Mouse (Mus musculus) thymus, adult 18-20 months (tissue): ENCODE results near the gene Fuca1.

ENCODE experiments used
- DNase-seq, 2 experiments: peaks; one replicate each; pipeline ENCODE4 v3.0.0; 2022; ENCODE audit warnings: mixed read lengths in 2 of 2

The Fuca1 gene

GRCm38 (mm10) chr4:135920304-135921241 lies at the start of gene Fuca1:
Fuca1 (plus strand) TSS chr4:135920735.
- DNase-seq: peak; percentile 92 to 95

GRCm38 (mm10) chr4:135872015-135872414 lies 48.5 kb upstream of the Fuca1 start:
- no peak for DNase-seq

GRCm38 (mm10) chr4:135872589-135873391 lies 47.7 kb upstream of the Fuca1 start:
- no peak for DNase-seq

- peak; percentile 82 to 86 for DNase-seq
These were observed 46.9 kb upstream of the Fuca1 start, which contains the start of gene Pnrc2 for GRCm38 (mm10) chr4:135873526-135874202. Pnrc2 (minus strand) TSS chr4:135873850.

- no peak for DNase-seq
These were observed 45.7 kb upstream of the Fuca1 start for GRCm38 (mm10) chr4:135874564-135875535.

- DNase-seq: no peak
These were observed 45.0 kb upstream of the Fuca1 start for GRCm38 (mm10) chr4:135875546-135875945.

GRCm38 (mm10) chr4:135875991-135876582 lies 44.4 kb upstream of the Fuca1 start:
- DNase-seq: peak in 1 of 2 experiments; percentile 59

- peak; percentile 68 to 87 for DNase-seq
These were observed 43.9 kb upstream of the Fuca1 start for GRCm38 (mm10) chr4:135876583-135877020.

- DNase-seq: no peak
These were observed 42.8 kb upstream of the Fuca1 start for GRCm38 (mm10) chr4:135877742-135878141.

- DNase-seq: no peak
These were observed 41.5 kb upstream of the Fuca1 start for GRCm38 (mm10) chr4:135879021-135879420.

- no peak for DNase-seq
These were observed 40.5 kb upstream of the Fuca1 start for GRCm38 (mm10) chr4:135880018-135880417.

- no peak for DNase-seq
These were observed 40.0 kb upstream of the Fuca1 start for GRCm38 (mm10) chr4:135880576-135880975.

- no peak for DNase-seq
These were observed 38.5 kb upstream of the Fuca1 start for GRCm38 (mm10) chr4:135882023-135882422.

GRCm38 (mm10) chr4:135883401-135883851 lies 37.1 kb upstream of the Fuca1 start:
- DNase-seq: no peak

GRCm38 (mm10) chr4:135883881-135884516 lies 36.5 kb upstream of the Fuca1 start:
- DNase-seq: no peak

- no peak for DNase-seq
These were observed 36.0 kb upstream of the Fuca1 start for GRCm38 (mm10) chr4:135884531-135884930.

- no peak for DNase-seq
These were observed 34.9 kb upstream of the Fuca1 start for GRCm38 (mm10) chr4:135885676-135886075.

- no peak for DNase-seq
These were observed 34.4 kb upstream of the Fuca1 start for GRCm38 (mm10) chr4:135886184-135886583.

- DNase-seq: peak in 1 of 2 experiments; percentile 3
These were observed 32.0 kb upstream of the Fuca1 start for GRCm38 (mm10) chr4:135888448-135889057.
